In the genomic region with DNA sequence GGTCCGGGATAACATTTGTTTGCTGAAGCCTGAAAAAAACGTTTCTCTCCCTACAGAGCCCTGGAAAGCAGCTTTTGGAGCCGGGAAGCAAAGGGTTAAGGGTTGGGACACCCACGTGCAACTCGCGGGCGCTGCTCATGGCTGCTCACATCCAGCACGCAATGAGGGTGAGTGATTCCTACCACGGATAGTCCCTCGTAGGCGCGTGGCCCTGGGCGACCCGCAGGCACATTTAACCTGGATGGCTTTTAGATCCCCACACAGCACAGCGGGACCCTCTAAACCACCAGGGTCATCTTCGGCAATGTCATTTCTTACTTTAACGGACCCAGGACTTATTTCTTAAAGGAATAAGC, we compare ENCODE assay signal across 8 mouse cellular contexts. TPM values are rescaled to one million over a fixed set of nuclear protein-coding genes. Genes with fewer than 3 reads are reported as not detected.
DNase-seq lines count a peak whose midpoint lies in the region; ATAC-seq and TF ChIP-seq lines count a peak whose summit lies in the region.

No protein-coding gene starts in this region.

- peak overlapping the region; percentile 90 for H3K4me2 ChIP-seq in embryonic facial prominence, embryonic 13.5 days
- peak overlapping the region; percentile 80 for H3K4me2 ChIP-seq in hindbrain, embryonic 14.5 days (replicated peaks)
- peak overlapping the region; percentile 77 for H3K4me2 ChIP-seq in limb, embryonic 11.5 days (ENCODE audit: low read depth, severe bottlenecking)

- H3K4me3 ChIP-seq in E14TG2a.4 (replicated peaks; ENCODE audit: low read length), result peak overlapping the region; percentile 82
- H3K4me3 ChIP-seq in embryonic facial prominence, embryonic 13.5 days, result peak overlapping the region; percentile 49
- H3K4me3 ChIP-seq in hindbrain, embryonic 14.5 days (replicated peaks; ENCODE audit: low read length), result peak overlapping the region; percentile 61
- H3K4me3 ChIP-seq in limb, embryonic 11.5 days (ENCODE audit: low read depth, low read length), result peak overlapping the region; percentile 38
- H3K4me3 ChIP-seq in olfactory bulb, adult 2 months (ENCODE audit: insufficient read depth, low read depth, low read length), result peak overlapping the region; percentile 70

- peak overlapping the region; percentile 64 for H3K9ac ChIP-seq in embryonic facial prominence, embryonic 13.5 days
- H3K9ac ChIP-seq in hindbrain, embryonic 14.5 days, result peak overlapping the region; percentile 77
- no peak overlapping the region; the same call in 1 of the 2 replicates for H3K9ac ChIP-seq in limb, embryonic 11.5 days (ENCODE audit: low read length)

- peak; percentile 26 for DNase-seq in R1 (ENCODE audit: low read depth, low spot score)
- peak; percentile 73 for DNase-seq in hindbrain, embryonic 14.5 days (ENCODE audit: low spot score)
- no peak for DNase-seq in limb, embryonic 11.5 days (ENCODE audit: low spot score)
- no peak for DNase-seq in c-Kit-positive CD71-positive TER-119-positive erythroid progenitor cells, embryonic 14.5 days (ENCODE audit: low spot score)
- no peak for DNase-seq in gastrocnemius, postnatal 14 days

- intact Hi-C loops in gastrocnemius, postnatal 14 days (cut with DNase I; ENCODE audit: low total_unique reads), result no loop called here

- peaks cover 21% of the 10 kb centered on the region for H3K9me3 ChIP-seq in E14TG2a.4 (ENCODE audit: low read length)
- H3K9me3 ChIP-seq in embryonic facial prominence, embryonic 13.5 days, result no peaks in the 10 kb centered on the region
- H3K9me3 ChIP-seq in hindbrain, embryonic 14.5 days (ENCODE audit: control insufficient read depth, low read length), result no peaks in the 10 kb centered on the region
- 0 out of 2 replicates have a peak, but pooled peaks cover 3% of the 10 kb centered on the region for H3K9me3 ChIP-seq in limb, embryonic 11.5 days (ENCODE audit: control insufficient read depth, low read length)

- 1% methylated on average over 17 of the region's 17 CpGs for WGBS in embryonic facial prominence, embryonic 13.5 days
- 2% methylated on average over 17 of the region's 17 CpGs for WGBS in hindbrain, embryonic 14.5 days
- 1% methylated on average over 17 of the region's 17 CpGs for WGBS in limb, embryonic 11.5 days
- WGBS in olfactory bulb, adult 2 months, result under 1% methylated on average over 17 of the region's 17 CpGs

- TF ChIP-seq POLR2A in olfactory bulb, adult 2 months (IDR thresholded peaks at IDR 0.05; ENCODE audit: insufficient read depth, low read depth, low read length), result no peak

- H3K4me1 ChIP-seq in E14TG2a.4 (replicated peaks; ENCODE audit: low read depth, low read length), result peaks cover 4% of the 10 kb centered on the region
- H3K4me1 ChIP-seq in embryonic facial prominence, embryonic 13.5 days, result peaks cover 12% of the 10 kb centered on the region
- no peaks in the 10 kb centered on the region; the same call in 1 of the 2 replicates for H3K4me1 ChIP-seq in hindbrain, embryonic 14.5 days (replicated peaks; ENCODE audit: control insufficient read depth, insufficient read depth, low read length)
- peaks cover 11% of the 10 kb centered on the region; the same call in 1 of the 2 replicates for H3K4me1 ChIP-seq in limb, embryonic 11.5 days (ENCODE audit: control insufficient read depth, insufficient read depth, low read length)
- peaks cover 9% of the 10 kb centered on the region for H3K4me1 ChIP-seq in olfactory bulb, adult 2 months (ENCODE audit: control insufficient read depth, insufficient read depth, low read length)

- no peak for ATAC-seq in embryonic facial prominence, embryonic 13.5 days (ENCODE audit: insufficient number of reproducible peaks, insufficient read depth, low FRiP score, low TSS enrichment, low read depth)
- peak; percentile 78; the same call in 1 of the 2 replicates for ATAC-seq in hindbrain, embryonic 14.5 days (ENCODE audit: low FRiP score)
- no peak for ATAC-seq in limb, embryonic 11.5 days (ENCODE audit: insufficient number of reproducible peaks, low FRiP score, low TSS enrichment, low read depth)

- TF ChIP-seq CTCF in E14TG2a.4 (conservative IDR thresholded peaks at IDR 0.05; ENCODE audit: low read length), result no peak
- no peak for TF ChIP-seq CTCF in olfactory bulb, adult 2 months (IDR thresholded peaks at IDR 0.05; ENCODE audit: insufficient read depth, low read depth, low read length)

- H3K27ac ChIP-seq in embryonic facial prominence, embryonic 13.5 days, result no peak overlapping the region
- H3K27ac ChIP-seq in hindbrain, embryonic 14.5 days, result peak overlapping the region; percentile 80
- H3K27ac ChIP-seq in limb, embryonic 11.5 days (replicated peaks; ENCODE audit: low read depth, low read length), result no peak overlapping the region
- H3K27ac ChIP-seq in olfactory bulb, adult 2 months (ENCODE audit: insufficient read depth, low read depth, low read length), result peak overlapping the region; percentile 92

- peaks cover 87% of the 10 kb centered on the region for H3K27me3 ChIP-seq in E14TG2a.4 (ENCODE audit: insufficient read depth, low read length)
- H3K27me3 ChIP-seq in embryonic facial prominence, embryonic 13.5 days, result peaks cover 81% of the 10 kb centered on the region
- peaks cover 59% of the 10 kb centered on the region for H3K27me3 ChIP-seq in hindbrain, embryonic 14.5 days (ENCODE audit: control insufficient read depth, insufficient read depth, low read length)
- peaks cover 44% of the 10 kb centered on the region for H3K27me3 ChIP-seq in limb, embryonic 11.5 days (ENCODE audit: control insufficient read depth, insufficient read depth, low read length)

- no peaks in the 10 kb centered on the region for H3K36me3 ChIP-seq in E14TG2a.4 (ENCODE audit: insufficient read depth, low read length)
- H3K36me3 ChIP-seq in embryonic facial prominence, embryonic 13.5 days, result no peaks in the 10 kb centered on the region
- H3K36me3 ChIP-seq in hindbrain, embryonic 14.5 days (replicated peaks; ENCODE audit: control insufficient read depth, insufficient read depth), result no peaks in the 10 kb centered on the region
- H3K36me3 ChIP-seq in limb, embryonic 11.5 days (ENCODE audit: control insufficient read depth, insufficient read depth, low read length), result no peaks in the 10 kb centered on the region

RNA-seq across cellular contexts. Expression of gene Jakmip3, which starts 0.3 kb away (rescaled TPM):
- 0.41 and 0.47 TPM in 2 replicates for polyA plus RNA-seq in embryonic facial prominence, embryonic 13.5 days (2015; fragmentation: Nextera tagmentation; extraction: Ambion mirVana)
- 11.2 and 11.8 TPM in 2 replicates for polyA plus RNA-seq in hindbrain, embryonic 14.5 days (2014; fragmentation: Nextera tagmentation; extraction: Ambion mirVana)
- 0.35 and 0.45 TPM in 2 replicates for polyA plus RNA-seq in limb, embryonic 11.5 days (2014; fragmentation: Nextera tagmentation; extraction: Ambion mirVana)
- not detected in 2 replicates for polyA plus RNA-seq in olfactory bulb, adult 2 months (2012; ENCODE audit: insufficient read depth, insufficient read length, low replicate concordance, missing spikeins)
- total RNA-seq in gastrocnemius, postnatal 14 days (2021), result not detected

RNA-seq across cellular contexts. Expression of gene Bnip3, which starts 30.9 kb away (rescaled TPM):
- 100.0 and 100 TPM in 2 replicates for polyA plus RNA-seq in embryonic facial prominence, embryonic 13.5 days (2015; fragmentation: Nextera tagmentation; extraction: Ambion mirVana)
- polyA plus RNA-seq in hindbrain, embryonic 14.5 days (2014; fragmentation: Nextera tagmentation; extraction: Ambion mirVana), result 120 and 127 TPM in 2 replicates
- polyA plus RNA-seq in limb, embryonic 11.5 days (2014; fragmentation: Nextera tagmentation; extraction: Ambion mirVana), result 111 and 117 TPM in 2 replicates
- polyA plus RNA-seq in olfactory bulb, adult 2 months (2012; ENCODE audit: insufficient read depth, insufficient read length, low replicate concordance, missing spikeins), result not detected in 2 replicates
- 100 to 1,000 TPM in 1 of 2 experiments, 10 to 100 TPM in 1; 96.4 to 147 TPM for total RNA-seq in gastrocnemius, postnatal 14 days (2021)

Comparison
In these comparisons a context has a peak if more than half of its experiments do, and no peak if none do; other contexts are left out.
1. DNase-seq: peak in R1 (single experiment) and hindbrain, embryonic 14.5 days (single experiment); none in limb, embryonic 11.5 days (single experiment), c-Kit-positive CD71-positive TER-119-positive erythroid progenitor cells, embryonic 14.5 days (single experiment) and gastrocnemius, postnatal 14 days (single experiment).
2. H3K27ac ChIP-seq: peak in hindbrain, embryonic 14.5 days (single experiment) and olfactory bulb, adult 2 months (single experiment); none in embryonic facial prominence, embryonic 13.5 days (single experiment) and limb, embryonic 11.5 days (single experiment).
3. RNA of gene Bnip3, which starts 30.9 kb away (polyA plus RNA-seq): 120 to 127 TPM in hindbrain, embryonic 14.5 days, 111 to 117 TPM in limb, embryonic 11.5 days and 100.0 to 100 TPM in embryonic facial prominence, embryonic 13.5 days; not detected in olfactory bulb, adult 2 months; every median in the first group is over 100 times any median in the second.
4. Peak in every context shown above with its lines, with median percentiles within 50 percentile points of each other: H3K4me3 ChIP-seq and H3K4me2 ChIP-seq.